Mouse (Mus musculus) kidney, adult 2 months (tissue): ENCODE measurements around the gene Acsl6. TPM values are rescaled to one million over a fixed set of nuclear protein-coding genes. Genes with fewer than 3 reads are reported as not detected.

Experiments
- DNase-seq: peaks from one replicate; pipeline ENCODE4 v3.0.0; 2021
- H3K27ac ChIP-seq: fragments of 200-500 bp; 2 replicates; pipeline ENCODE4 v1.5.1; 2012; ENCODE audit warnings: low read depth, low read length, control low read depth, inconsistent platforms; ENCODE audit not compliant: insufficient read depth
- H3K27me3 ChIP-seq: fragments of 200-500 bp; replicated peaks from 2 replicates; pipeline ENCODE4 v1.6.1; 2012; ENCODE audit warnings: mild to moderate bottlenecking, moderate library complexity, low read length, inconsistent platforms; ENCODE audit not compliant: control insufficient read depth, insufficient read depth
- H3K36me3 ChIP-seq: fragments of 200-500 bp; 2 replicates; pipeline ENCODE4 v1.6.1; 2012; ENCODE audit warnings: mild to moderate bottlenecking, moderate library complexity, low read length, inconsistent platforms; ENCODE audit not compliant: control insufficient read depth, insufficient read depth
- H3K4me1 ChIP-seq: fragments of 200-500 bp; 2 replicates; pipeline ENCODE4 v1.6.1; 2011; ENCODE audit warnings: low read length; ENCODE audit not compliant: control insufficient read depth, insufficient read depth
- H3K4me3 ChIP-seq: fragments of 200-500 bp; 2 replicates; pipeline ENCODE4 v1.5.1; 2011; ENCODE audit warnings: mild to moderate bottlenecking, low read depth, low read length, control low read depth; ENCODE audit not compliant: insufficient read depth
- CTCF ChIP-seq: fragments of 200-500 bp; conservative IDR thresholded peaks from 2 replicates; pipeline ENCODE4 v1.5.1; 2011; ENCODE audit warnings: low read depth, mild to moderate bottlenecking, control low read depth, low read length, moderate library complexity, mixed read lengths; ENCODE audit not compliant: insufficient read depth, insufficient read length
- POLR2A ChIP-seq: fragments of 200-500 bp; IDR thresholded peaks from one replicate; pipeline ENCODE4 v1.6.1; 2011; ENCODE audit warnings: low read depth, low read length, control low read depth
- WGBS: fragments of 180-500 bp; shearing (Covaris S2); methylation state at CpG from one replicate; pipeline ENCODE4 v1.1.7; 2018; 5-methylcytosine and 5-hydroxymethylcytosine counted together
- polyA plus RNA-seq: library from polyadenylated mRNA; depleted of rRNA; stranded (reverse); fragments of >200 nt; gene quantifications from 2 replicates; pipeline ENCODE4 v1.2.3, GENCODE M21; 2012; rRNA removed

The Acsl6 gene
- polyA plus RNA-seq: 0.19 and 0.53 TPM in 2 replicates

GRCm38 (mm10) chr11:54303728-54304470 lies at the start of gene Acsl6:
Gene Acsl6, plus strand, starts transcription at chr11:54303798.
- H3K4me1 ChIP-seq: no peaks in the 10 kb centered on the region
- no peak within 1 kb of the TSS for H3K27ac ChIP-seq
- TF ChIP-seq POLR2A: no peak
- no peak for TF ChIP-seq CTCF
- H3K27me3 ChIP-seq: no peaks in the 10 kb centered on the region
- DNase-seq: no peak
- H3K36me3 ChIP-seq: no peaks in the 10 kb centered on the region
- under 1% methylated on average over 57 of the region's 59 CpGs for WGBS
- H3K4me3 ChIP-seq: peak within 1 kb of the TSS; percentile 48

GRCm38 (mm10) chr11:54254114-54254513 lies 49.5 kb upstream of the Acsl6 start:
- H3K36me3 ChIP-seq: no peaks in the 10 kb centered on the region
- no peak for DNase-seq
- no peaks in the 10 kb centered on the region for H3K27me3 ChIP-seq
- no peak overlapping the region for H3K27ac ChIP-seq
- H3K4me3 ChIP-seq: no peak overlapping the region
- 46% methylated on average over 4 of the region's 4 CpGs for WGBS
- 0 out of 2 replicates have a peak, but pooled peaks have one; percentile 24 for TF ChIP-seq CTCF
- no peak for TF ChIP-seq POLR2A
- no peaks in the 10 kb centered on the region for H3K4me1 ChIP-seq

DNA sequence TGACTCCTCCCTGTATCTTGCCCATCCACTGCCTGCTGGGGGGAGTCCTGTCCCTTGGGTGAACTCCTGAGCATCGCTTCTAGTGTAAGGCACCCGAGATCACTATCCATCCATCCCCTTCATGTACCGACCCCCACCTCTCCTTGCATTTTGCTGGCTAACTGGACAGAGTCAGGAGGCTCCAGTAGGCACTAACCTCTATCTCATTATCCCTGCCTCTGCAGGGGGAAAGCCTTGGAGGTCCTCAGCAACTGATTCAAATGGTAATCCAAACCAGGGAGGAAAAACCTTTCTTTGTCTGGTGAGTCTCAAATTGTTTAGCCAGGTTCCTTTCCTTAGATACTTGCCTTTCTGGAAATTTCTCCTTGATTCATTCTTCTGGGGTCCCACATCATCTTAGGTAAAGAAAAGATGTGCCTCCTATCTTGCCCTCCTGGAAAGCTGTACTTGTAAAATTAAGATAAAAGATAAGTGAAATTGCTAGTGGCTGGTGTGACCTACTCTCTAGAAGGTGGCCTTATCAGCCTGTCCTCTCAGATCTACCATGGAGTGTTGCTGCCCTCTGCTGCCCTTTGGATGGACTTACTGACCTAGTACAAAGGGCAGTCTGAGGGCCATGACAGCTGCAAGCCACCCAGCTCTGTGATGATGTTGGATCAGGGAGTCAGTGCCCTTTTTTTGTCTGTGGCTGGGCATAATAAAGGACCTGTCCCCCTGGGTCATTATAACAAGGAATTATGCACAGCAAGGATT lies 46.8 kb upstream of the Acsl6 start:
- Histone ChIP-seq H3K36me3 (no peaks in the 10 kb centered on the region), H3K4me3 (no peak overlapping the region), H3K27me3 (no peaks in the 10 kb centered on the region), H3K4me1 (no peaks in the 10 kb centered on the region), H3K27ac (no peak overlapping the region)
- no peak for TF ChIP-seq POLR2A
- TF ChIP-seq CTCF: peak; percentile 93
- DNase-seq: peak; percentile 79
- WGBS: 76% methylated on average over 3 of the region's 3 CpGs

- no peaks in the 10 kb centered on the region for H3K27me3 ChIP-seq
- no peak for TF ChIP-seq CTCF
- no peak for TF ChIP-seq POLR2A
- no peak overlapping the region for H3K4me3 ChIP-seq
- H3K4me1 ChIP-seq: no peaks in the 10 kb centered on the region
- WGBS: 7% methylated on average over 1 of the region's 1 CpGs
- no peak overlapping the region for H3K27ac ChIP-seq
- DNase-seq: no peak
- no peaks in the 10 kb centered on the region for H3K36me3 ChIP-seq
Measured at GRCm38 (mm10) chr11:54263405-54264031, 40.1 kb upstream of the Acsl6 start.

DNA sequence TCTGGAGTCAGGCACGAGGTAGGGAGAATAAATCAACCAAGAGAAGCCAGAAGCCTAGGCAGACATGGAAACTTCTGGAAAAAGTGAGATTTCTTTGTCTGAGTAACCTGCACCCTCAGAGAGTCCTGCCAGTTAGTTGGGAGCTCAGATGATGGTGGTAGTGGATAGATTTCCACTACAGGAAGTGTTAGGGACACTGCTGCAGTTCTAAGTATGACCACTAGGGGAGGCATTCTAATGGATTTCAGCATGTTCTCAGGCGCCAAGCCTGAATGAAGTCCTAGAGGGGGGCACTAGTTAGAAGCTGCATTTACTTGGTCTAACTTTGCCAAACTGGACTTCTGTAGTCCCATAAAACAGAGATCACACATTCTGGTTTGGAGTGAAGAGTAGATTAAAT lies 39.1 kb upstream of the Acsl6 start:
- H3K27me3 ChIP-seq: no peaks in the 10 kb centered on the region
- H3K4me3 ChIP-seq: no peak overlapping the region
- WGBS: 66% methylated on average over 2 of the region's 2 CpGs
- no peaks in the 10 kb centered on the region for H3K36me3 ChIP-seq
- no peak for TF ChIP-seq POLR2A
- peak; percentile 57 for TF ChIP-seq CTCF
- DNase-seq: peak; percentile 50
- H3K4me1 ChIP-seq: no peaks in the 10 kb centered on the region
- H3K27ac ChIP-seq: no peak overlapping the region

- Histone ChIP-seq H3K27me3 (no peaks in the 10 kb centered on the region), H3K36me3 (no peaks in the 10 kb centered on the region), H3K4me1 (no peaks in the 10 kb centered on the region), H3K27ac (no peak within 1 kb of the TSS), H3K4me3 (no peak within 1 kb of the TSS)
- TF ChIP-seq CTCF (no peak), POLR2A (no peak)
- WGBS: 81% methylated on average over 6 of the region's 6 CpGs
- no peak for DNase-seq
Measured at GRCm38 (mm10) chr11:54267177-54267576, 36.4 kb upstream of the Acsl6 start, which contains the start of gene Il3. Gene Il3, minus strand, starts transcription at chr11:54267277.
